ENCODE assay signal across 18 mouse cellular contexts in genomic region chr11:79129388-79130356, GRCm38 (mm10). TPM values are rescaled to one million over a fixed set of nuclear protein-coding genes. Genes with fewer than 3 reads are reported as not detected.
DNase-seq lines count a peak whose midpoint lies in the region; ATAC-seq and TF ChIP-seq lines count a peak whose summit lies in the region.
"Had no signal": no experiment of that assay in that cellular context is flagged by ENCODE, and none has a peak within 500 bp of the region (broad histone marks: within the 10 kb centered on the region; RNA-seq: fewer than 3 reads in every experiment).

No protein-coding gene starts in this region.

- no peak for TF ChIP-seq POLR2A in thymus, adult 2 months (IDR thresholded peaks at IDR 0.05; ENCODE audit: control insufficient read depth, extremely low read depth, insufficient read depth, low read length, poor library complexity)

- TF ChIP-seq CTCF in thymus, adult 2 months (IDR thresholded peaks at IDR 0.05; ENCODE audit: borderline replicate concordance, control insufficient read depth, extremely low read depth, insufficient read depth, low read length, poor library complexity), result no peak

- no peak overlapping the region for H3K9ac ChIP-seq in heart, embryonic 15.5 days
- H3K9ac ChIP-seq: neural tube, embryonic 15.5 days had no signal

- H3K4me3 ChIP-seq in heart, embryonic 15.5 days, result no peak overlapping the region
- H3K4me3 ChIP-seq in thymus, adult 2 months (ENCODE audit: control insufficient read depth, insufficient read depth, low read length), result no peak overlapping the region
- no peak overlapping the region for H3K4me3 ChIP-seq in limb, embryonic 10.5 days
- H3K4me3 ChIP-seq: embryonic facial prominence, embryonic 10.5 days; neural tube, embryonic 15.5 days had no signal

- no peaks in the 10 kb centered on the region for H3K9me3 ChIP-seq in heart, embryonic 15.5 days (replicated peaks)
- H3K9me3 ChIP-seq in limb, embryonic 10.5 days (replicated peaks), result no peaks in the 10 kb centered on the region
- H3K9me3 ChIP-seq: embryonic facial prominence, embryonic 10.5 days; neural tube, embryonic 15.5 days had no signal

- no peak for ATAC-seq in heart, embryonic 15.5 days (replicated peaks; ENCODE audit: insufficient number of reproducible peaks, insufficient read depth, low FRiP score, low read depth)
- no peak for ATAC-seq in erythroid progenitor cell, adult 5-6 weeks (replicated peaks; ENCODE audit: low FRiP score, poor library complexity, severe bottlenecking)
- ATAC-seq: hindbrain, postnatal 0 days had no signal

- H3K27ac ChIP-seq in heart, embryonic 15.5 days, result peak overlapping the region; percentile 21; the same call in 1 of the 2 replicates
- H3K27ac ChIP-seq in thymus, adult 2 months (ENCODE audit: control insufficient read depth, insufficient read depth, low read length), result peak overlapping the region; percentile 31
- H3K27ac ChIP-seq in limb, embryonic 10.5 days, result no peak overlapping the region
- H3K27ac ChIP-seq: embryonic facial prominence, embryonic 10.5 days; hindbrain, postnatal 0 days; kidney, postnatal 0 days; macrophage; neural tube, embryonic 15.5 days had no signal

- no peak for DNase-seq in heart, postnatal 14 days
- DNase-seq in thymus, adult 2 months, result no peak
- DNase-seq in thymus, postnatal 10 days (ENCODE audit: low spot score in 2 of 2), result no peak
- peak; percentile 25 for DNase-seq in R1 (ENCODE audit: low read depth, low spot score)
- no peak for DNase-seq in kidney, postnatal 4 days
- DNase-seq in limb, embryonic 10.5 days (ENCODE audit: low spot score), result no peak
- DNase-seq: adrenal gland, postnatal 36 days; cerebellum, postnatal 14 days; gastrocnemius, postnatal 25 days; left cerebral cortex, postnatal 4 days; right cerebral cortex, adult 18-20 months had no signal

- 53% methylated on average over 13 of the region's 13 CpGs for WGBS in heart, embryonic 15.5 days
- 56% methylated on average over 13 of the region's 13 CpGs for WGBS in thymus, adult 2 months
- 85% methylated on average over 13 of the region's 13 CpGs for WGBS in limb, embryonic 10.5 days

- H3K4me2 ChIP-seq in heart, embryonic 15.5 days, result no peak overlapping the region
- H3K4me2 ChIP-seq: neural tube, embryonic 15.5 days had no signal

- no peaks in the 10 kb centered on the region for H3K27me3 ChIP-seq in heart, embryonic 15.5 days
- H3K27me3 ChIP-seq in thymus, adult 2 months (ENCODE audit: control insufficient read depth, insufficient read depth, low read length), result no peaks in the 10 kb centered on the region
- no peaks in the 10 kb centered on the region for H3K27me3 ChIP-seq in limb, embryonic 10.5 days (ENCODE audit: low read depth, poor library complexity, severe bottlenecking)
- H3K27me3 ChIP-seq: neural tube, embryonic 15.5 days had no signal

- no peaks in the 10 kb centered on the region for H3K36me3 ChIP-seq in heart, embryonic 15.5 days
- no peaks in the 10 kb centered on the region for H3K36me3 ChIP-seq in thymus, adult 2 months (ENCODE audit: control insufficient read depth, insufficient read depth, low read length)
- H3K36me3 ChIP-seq in limb, embryonic 10.5 days, result 0 out of 2 replicates have a peak, but pooled peaks cover 3% of the 10 kb centered on the region
- H3K36me3 ChIP-seq: embryonic facial prominence, embryonic 10.5 days; neural tube, embryonic 15.5 days had no signal

- intact Hi-C loops in heart, postnatal 14 days (cut with DNase I), result no loop called here

- peaks cover 61% of the 10 kb centered on the region for H3K4me1 ChIP-seq in heart, embryonic 15.5 days (replicated peaks)
- peaks cover 58% of the 10 kb centered on the region for H3K4me1 ChIP-seq in thymus, adult 2 months (replicated peaks; ENCODE audit: control insufficient read depth, insufficient read depth, low read length)
- H3K4me1 ChIP-seq in limb, embryonic 10.5 days, result peaks cover 8% of the 10 kb centered on the region; the same call in 1 of the 2 replicates

RNA-seq across cellular contexts. Expression of gene Ksr1, which starts 16.5 kb away (rescaled TPM):
- polyA plus RNA-seq in heart, embryonic 15.5 days (2015; fragmentation: Nextera tagmentation; extraction: Ambion mirVana), result 3.2 and 4.1 TPM in 2 replicates
- total RNA-seq in heart, postnatal 14 days (2021), result 10 to 100 TPM; 10.2 to 10.7 TPM
- polyA plus RNA-seq in thymus, adult 2 months (2012; rRNA removed), result 28.1 and 32.7 TPM in 2 replicates
- 2.2 and 4.2 TPM in 2 replicates for total RNA-seq in erythroid progenitor cell, adult 5-6 weeks (2015; ENCODE audit: low replicate concordance)
- 0.51 and 1.5 TPM in 2 replicates for total RNA-seq in erythroid progenitor cell, adult 5-6 weeks (2017; ENCODE audit: low replicate concordance)
- 1.0 and 1.3 TPM in 2 replicates for polyA plus RNA-seq in limb, embryonic 10.5 days (2016; fragmentation: Nextera tagmentation; extraction: Ambion mirVana)
